Mouse (Mus musculus) forebrain, embryonic 10.5 days (tissue): ENCODE data around the gene Cmtm6. TPM values are rescaled to one million over a fixed set of nuclear protein-coding genes. Genes with fewer than 3 reads are reported as not detected.

Experiments
- DNase-seq: peaks from one replicate; pipeline ENCODE4 v3.0.0-alpha.2; 2017; ENCODE audit warnings: low spot score; ENCODE audit errors: extremely low spot score
- H3K27ac ChIP-seq: fragments of 300-500 bp; sonication (generic); 2 replicates; pipeline ENCODE4 v1.5.1; 2016; ENCODE audit warnings: mild to moderate bottlenecking
- H3K27me3 ChIP-seq: fragments of 300-500 bp; sonication (generic); 2 replicates; pipeline ENCODE4 v1.6.1; 2016; ENCODE audit warnings: mild to moderate bottlenecking; ENCODE audit not compliant: poor library complexity, severe bottlenecking
- H3K36me3 ChIP-seq: fragments of 300-500 bp; sonication (generic); replicated peaks from 2 replicates; pipeline ENCODE4 v1.6.1; 2016; ENCODE audit warnings: mild to moderate bottlenecking, moderate library complexity
- H3K4me1 ChIP-seq: fragments of 300-500 bp; sonication (generic); 2 replicates; pipeline ENCODE4 v1.6.1; 2016
- H3K4me3 ChIP-seq: fragments of 300-500 bp; sonication (generic); 2 replicates; pipeline ENCODE4 v1.5.1; 2016; ENCODE audit warnings: mild to moderate bottlenecking, moderate library complexity
- H3K9me3 ChIP-seq: fragments of 300-500 bp; sonication (generic); 2 replicates; pipeline ENCODE4 v1.6.1; 2016; ENCODE audit warnings: mild to moderate bottlenecking, moderate library complexity
- WGBS: fragments of 180-500 bp; shearing (Covaris S2); methylation state at CpG from one replicate; pipeline ENCODE4 v1.1.7; 2016; 5-methylcytosine and 5-hydroxymethylcytosine counted together
- polyA plus RNA-seq: library from polyadenylated mRNA; unstranded; fragments of >200 nt; fragmentation: Nextera tagmentation; extraction: Ambion mirVana; gene quantifications from 2 replicates; pipeline ENCODE4 v1.2.1, GENCODE M21; 2016

Cmtm6 gene
- polyA plus RNA-seq, 1 experiment from 2014 or later, result 29.9 TPM

GRCm38 (mm10) chr9:114796473-114797050 lies 65.6 kb downstream of the Cmtm6 start:
- H3K4me3 ChIP-seq, result no peak overlapping the region
- H3K27ac ChIP-seq, result peak overlapping the region; percentile 53; the same call in 1 of the 2 replicates
- no peaks in the 10 kb centered on the region for H3K27me3 ChIP-seq
- no peaks in the 10 kb centered on the region for H3K9me3 ChIP-seq
- no peaks in the 10 kb centered on the region for H3K36me3 ChIP-seq
- peaks cover 58% of the 10 kb centered on the region for H3K4me1 ChIP-seq
- WGBS, result 65% methylated on average over 11 of the region's 11 CpGs
- no peak for DNase-seq

GRCm38 (mm10) chr9:114797329-114798004 lies 66.6 kb downstream of the Cmtm6 start:
- DNase-seq, result peak; percentile 88
- H3K36me3 ChIP-seq, result no peaks in the 10 kb centered on the region
- H3K4me1 ChIP-seq, result peaks cover 55% of the 10 kb centered on the region
- WGBS, result 60% methylated on average over 11 of the region's 11 CpGs
- H3K27ac ChIP-seq, result no peak overlapping the region
- H3K27me3 ChIP-seq, result peaks cover 3% of the 10 kb centered on the region; the same call in 1 of the 2 replicates
- H3K9me3 ChIP-seq, result no peaks in the 10 kb centered on the region
- no peak overlapping the region for H3K4me3 ChIP-seq

- H3K27me3 ChIP-seq, result peaks cover 3% of the 10 kb centered on the region; the same call in 1 of the 2 replicates
- no peak overlapping the region for H3K4me3 ChIP-seq
- H3K27ac ChIP-seq, result 0 out of 2 replicates have a peak overlapping the region, but pooled peaks have one; percentile 51
- no peak for DNase-seq
- H3K4me1 ChIP-seq, result peaks cover 65% of the 10 kb centered on the region
- no peaks in the 10 kb centered on the region for H3K9me3 ChIP-seq
- WGBS, result 48% methylated on average over 6 of the region's 6 CpGs
- no peaks in the 10 kb centered on the region for H3K36me3 ChIP-seq
Observed at GRCm38 (mm10) chr9:114798845-114799244, 67.9 kb downstream of the Cmtm6 start.

Other genes starting within 250 kb of the Cmtm6 start
- not detected in 2 replicates for gene Ccr4, start 226.2 kb upstream of the Cmtm6 start, polyA plus RNA-seq
- gene C130032M10Rik, start 215.4 kb upstream of the Cmtm6 start, polyA plus RNA-seq, result 1.0 and 1.2 TPM in 2 replicates
- 5.9 and 6.5 TPM in 2 replicates for gene Trim71, start 166.7 kb upstream of the Cmtm6 start, polyA plus RNA-seq
- 73.7 and 74.4 TPM in 2 replicates for gene Cnot10, start 90.9 kb upstream of the Cmtm6 start, polyA plus RNA-seq
- gene Dync1li1, start 42.3 kb upstream of the Cmtm6 start, polyA plus RNA-seq, result 74.6 and 78.8 TPM in 2 replicates
- 76.9 and 78.7 TPM in 2 replicates for gene Cmtm7, start 50.7 kb downstream of the Cmtm6 start, polyA plus RNA-seq
- gene Cmtm8, start 113.0 kb downstream of the Cmtm6 start, polyA plus RNA-seq, result 22.8 and 23.0 TPM in 2 replicates
- gene Gpd1l, start 202.9 kb downstream of the Cmtm6 start, polyA plus RNA-seq, result 13.2 and 14.6 TPM in 2 replicates
- gene Osbpl10, start 247.5 kb downstream of the Cmtm6 start, polyA plus RNA-seq, result 0.99 and 1.4 TPM in 2 replicates